Mouse (Mus musculus) cortical plate, adult 2 months (tissue): ENCODE data around the gene Foxr1.

Experiments
- CTCF ChIP-seq: fragments of 200-500 bp; IDR thresholded peaks from 2 replicates; pipeline ENCODE4 v1.5.1; 2011; ENCODE audit warnings: mild to moderate bottlenecking, control low read depth, low read length; ENCODE audit not compliant: insufficient read depth; ENCODE audit errors: extremely low read depth
- POLR2A ChIP-seq: fragments of 200-500 bp; IDR thresholded peaks from 2 replicates; pipeline ENCODE4 v1.6.1; 2011; ENCODE audit warnings: mild to moderate bottlenecking, low read length, control low read depth; ENCODE audit not compliant: insufficient read depth; ENCODE audit errors: extremely low read depth

- TF ChIP-seq CTCF (no peak), POLR2A (no peak)
These were observed 49.4 kb upstream of the Foxr1 start for GRCm38 (mm10) chr9:44490086-44490967.
